Mouse (Mus musculus) CH12F3 (cell line): ENCODE data around the gene Iqsec1.

Experiments
- in situ Hi-C: fragments of 300-500 bp; cut with MboI; formaldehyde crosslinking; loops from 2 replicates; pipeline ENCODE4 v1.14.3; 2020; ENCODE audit warnings: low sequenced_read_pairs

Gene Iqsec1

DNA sequence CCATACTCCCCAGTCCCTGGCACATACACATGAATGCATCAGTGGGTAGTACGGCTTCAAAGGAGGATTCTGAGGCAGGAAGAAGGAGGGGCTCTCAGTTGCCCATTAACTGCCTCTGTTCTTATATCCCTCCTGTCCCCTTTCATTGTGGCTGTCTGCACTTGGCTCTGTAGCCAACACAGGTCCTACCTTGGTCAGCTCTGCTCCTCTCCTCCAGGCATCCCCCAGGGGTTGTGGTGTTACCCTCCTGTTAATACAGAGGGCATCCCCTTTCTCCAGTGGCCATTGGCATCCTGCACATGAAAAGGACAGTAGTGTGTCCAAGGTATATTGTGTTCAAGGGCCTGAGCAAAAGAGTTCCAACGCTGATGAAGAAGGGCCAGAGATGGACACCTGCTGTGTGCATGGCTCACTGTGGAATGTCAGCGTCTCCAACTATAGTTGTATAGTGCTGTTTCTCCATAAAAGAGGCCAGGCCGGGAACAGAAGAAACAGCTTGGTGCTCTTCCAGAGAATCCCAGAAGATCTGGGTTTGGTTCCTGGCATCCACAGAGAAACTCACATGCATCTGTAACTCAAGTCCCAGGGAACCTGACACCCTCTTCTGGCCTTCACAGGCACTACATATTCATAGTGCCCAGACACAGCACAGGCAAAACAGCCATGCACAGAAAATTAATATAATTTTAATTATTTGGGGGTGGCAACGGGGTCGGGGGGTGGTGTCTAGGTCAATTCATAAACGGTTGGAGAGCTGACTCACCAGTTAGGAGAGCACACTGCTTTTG lies 363.1 kb downstream of the Iqsec1 start:
- in situ Hi-C loops = no loop called here

DNA sequence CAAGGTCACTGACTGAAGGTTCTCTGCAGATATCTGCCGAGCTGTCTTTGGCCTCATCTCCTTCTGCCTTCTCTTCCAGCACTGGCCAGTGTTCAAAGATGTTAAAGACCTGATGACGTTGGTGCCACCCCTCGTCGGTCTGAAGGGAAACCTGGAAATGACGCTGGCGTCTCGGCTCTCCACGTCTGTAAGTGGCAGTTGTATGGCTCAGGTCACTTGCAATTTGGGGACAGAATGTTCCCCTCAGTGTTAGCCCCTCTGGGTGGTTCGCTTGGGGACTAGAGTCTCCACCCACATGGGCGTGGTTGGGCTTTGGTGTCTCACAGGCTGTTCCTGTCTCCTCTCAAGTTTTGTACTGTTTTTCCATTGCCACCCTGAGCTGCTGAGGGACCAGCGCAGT lies 363.8 kb downstream of the Iqsec1 start:
- in situ Hi-C loops = no loop called here

DNA sequence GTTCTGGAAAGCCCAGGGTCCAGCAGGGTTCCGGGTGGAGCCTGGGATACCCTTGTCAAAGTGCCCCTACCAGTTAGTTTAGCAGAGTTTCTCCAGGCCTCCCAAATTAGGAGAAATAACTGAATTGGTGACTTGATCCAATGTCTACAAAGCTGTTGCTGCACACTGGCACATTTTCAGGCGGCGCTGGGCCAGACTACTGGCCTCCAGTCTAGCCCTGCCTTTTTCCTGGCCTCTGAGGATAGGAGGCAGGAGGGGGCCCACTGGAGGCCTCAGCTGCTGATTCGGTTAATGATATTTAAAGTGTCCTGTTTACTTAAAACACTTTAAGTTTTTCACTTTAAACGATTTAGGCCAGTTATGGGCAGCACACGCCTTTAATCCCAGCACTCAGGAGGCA lies 364.3 kb downstream of the Iqsec1 start:
- in situ Hi-C loops = no loop called here

DNA sequence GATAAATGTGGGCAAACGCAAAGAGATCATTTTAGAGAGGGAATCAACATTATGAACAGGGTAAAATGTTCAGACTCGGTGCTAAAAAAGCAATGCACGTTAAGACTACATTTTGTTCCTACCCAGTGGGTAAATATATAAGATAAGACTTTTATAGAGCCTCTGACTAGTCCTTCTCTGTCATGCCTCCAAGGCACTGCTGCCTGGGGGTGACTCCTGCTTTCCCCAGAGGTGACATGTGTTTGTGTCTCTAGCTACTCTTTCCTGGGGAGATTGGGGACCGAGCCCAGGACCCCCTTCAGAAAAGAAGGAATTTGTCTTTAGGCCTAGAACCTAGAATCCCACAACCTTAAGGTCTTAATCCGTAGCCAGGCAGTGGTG lies 365.0 kb downstream of the Iqsec1 start:
- in situ Hi-C loops = no loop called here

DNA sequence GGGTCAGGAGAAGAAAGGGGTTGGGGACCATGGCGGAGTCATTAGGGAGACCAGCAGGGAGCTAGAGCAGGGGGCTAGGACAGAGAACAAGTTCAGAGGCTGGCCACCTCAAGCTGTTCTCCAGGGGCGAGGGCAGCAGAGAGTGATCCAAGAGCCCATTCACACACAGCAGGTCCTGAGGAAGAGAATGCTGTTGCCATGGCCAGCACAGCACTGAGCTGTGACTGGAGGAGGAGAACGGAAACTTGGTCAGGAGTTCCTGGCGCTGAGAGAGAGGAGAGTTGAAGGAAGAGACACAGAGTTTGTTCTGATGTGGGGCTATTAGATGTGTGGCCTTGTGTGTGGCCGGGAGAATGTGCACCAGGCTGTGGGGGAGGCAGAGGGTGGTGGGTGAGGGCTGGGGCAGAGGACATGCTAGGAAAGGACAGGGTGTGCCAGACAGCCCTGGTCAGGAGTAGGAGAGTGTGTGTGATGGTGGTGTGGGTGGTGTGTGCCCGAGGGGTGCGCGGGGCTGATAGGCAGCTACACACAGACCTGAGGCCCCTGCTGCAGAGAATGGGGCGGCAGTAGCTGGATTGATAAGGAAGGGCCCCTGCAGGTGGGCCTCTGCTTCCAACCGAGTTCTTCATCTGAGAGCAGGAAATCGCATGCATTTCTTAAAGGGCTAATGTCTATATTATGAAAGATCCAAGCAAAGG lies 365.6 kb downstream of the Iqsec1 start:
- in situ Hi-C loops = no loop called here

DNA sequence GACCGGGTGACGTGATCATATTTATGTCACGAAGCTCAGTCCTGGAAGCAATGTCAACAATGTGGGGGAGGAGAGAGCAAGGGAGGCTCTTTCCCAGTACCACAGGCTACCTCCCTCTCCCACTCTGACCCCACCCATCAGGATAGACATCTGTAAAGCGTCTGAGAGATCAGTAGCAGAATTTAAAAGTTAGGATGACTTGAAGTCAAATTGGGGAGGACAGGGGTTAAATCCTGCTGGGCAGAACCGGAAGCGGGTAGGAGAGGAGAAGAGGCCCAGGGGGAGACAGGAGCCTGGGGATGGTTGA lies 366.9 kb downstream of the Iqsec1 start:
- in situ Hi-C loops = no loop called here

DNA sequence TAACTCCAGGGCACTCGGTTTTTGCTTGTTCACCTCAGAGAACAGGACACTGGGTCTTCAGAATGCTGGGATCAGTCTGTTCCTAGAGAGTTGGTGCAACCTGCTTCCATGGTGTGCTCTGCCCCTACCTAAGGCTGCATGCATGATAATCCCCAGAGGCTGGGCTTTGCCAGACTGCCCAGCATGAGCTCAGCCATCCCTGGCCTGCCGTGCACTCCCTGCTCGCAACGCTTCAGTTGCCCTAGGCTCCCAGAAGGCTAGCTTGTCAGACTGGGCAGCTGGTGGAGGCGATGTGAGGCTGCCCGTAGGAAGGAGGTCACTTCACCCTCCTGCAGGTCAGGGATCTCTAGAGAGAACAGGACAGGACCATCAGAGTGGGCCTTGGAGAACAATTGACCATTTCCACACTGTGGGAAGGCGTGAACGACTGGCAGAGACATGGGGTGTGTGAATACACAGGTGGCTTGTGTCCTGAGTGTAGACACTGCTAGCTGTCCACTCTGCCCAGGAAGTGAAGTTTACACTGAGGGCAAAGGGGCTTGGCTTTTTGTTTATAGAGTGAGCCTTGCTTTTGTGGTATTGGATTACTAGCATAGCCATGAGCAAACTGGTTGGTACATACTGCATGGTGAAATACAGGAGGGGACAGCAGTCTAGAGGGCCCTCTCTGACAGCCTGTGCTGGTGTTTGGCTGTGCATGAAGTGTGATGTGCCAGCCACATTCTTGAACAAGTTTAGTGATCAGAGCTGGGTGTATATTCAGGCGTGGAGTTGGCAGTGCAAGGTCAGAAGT lies 367.5 kb downstream of the Iqsec1 start:
- in situ Hi-C loops = no loop called here

DNA sequence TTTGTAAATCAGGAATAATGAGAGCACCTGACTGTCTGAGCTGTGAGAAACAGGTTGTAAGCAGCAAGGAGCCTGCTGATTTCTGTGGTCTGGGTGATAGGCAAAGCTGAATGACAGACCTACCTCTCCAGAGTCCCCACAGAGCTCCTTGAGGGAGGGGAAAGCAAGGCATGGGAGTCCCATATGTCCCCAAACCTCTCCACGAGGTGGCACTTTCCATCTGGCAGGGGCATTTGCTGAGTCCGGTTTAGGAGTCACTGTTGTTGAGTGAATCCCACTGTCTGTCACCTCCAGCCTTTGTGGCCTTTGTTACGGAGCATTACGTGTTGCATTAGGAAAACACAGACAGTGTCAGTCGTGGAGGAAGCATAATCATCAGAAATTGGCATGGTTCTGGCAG lies 368.5 kb downstream of the Iqsec1 start:
- in situ Hi-C loops = no loop called here

DNA sequence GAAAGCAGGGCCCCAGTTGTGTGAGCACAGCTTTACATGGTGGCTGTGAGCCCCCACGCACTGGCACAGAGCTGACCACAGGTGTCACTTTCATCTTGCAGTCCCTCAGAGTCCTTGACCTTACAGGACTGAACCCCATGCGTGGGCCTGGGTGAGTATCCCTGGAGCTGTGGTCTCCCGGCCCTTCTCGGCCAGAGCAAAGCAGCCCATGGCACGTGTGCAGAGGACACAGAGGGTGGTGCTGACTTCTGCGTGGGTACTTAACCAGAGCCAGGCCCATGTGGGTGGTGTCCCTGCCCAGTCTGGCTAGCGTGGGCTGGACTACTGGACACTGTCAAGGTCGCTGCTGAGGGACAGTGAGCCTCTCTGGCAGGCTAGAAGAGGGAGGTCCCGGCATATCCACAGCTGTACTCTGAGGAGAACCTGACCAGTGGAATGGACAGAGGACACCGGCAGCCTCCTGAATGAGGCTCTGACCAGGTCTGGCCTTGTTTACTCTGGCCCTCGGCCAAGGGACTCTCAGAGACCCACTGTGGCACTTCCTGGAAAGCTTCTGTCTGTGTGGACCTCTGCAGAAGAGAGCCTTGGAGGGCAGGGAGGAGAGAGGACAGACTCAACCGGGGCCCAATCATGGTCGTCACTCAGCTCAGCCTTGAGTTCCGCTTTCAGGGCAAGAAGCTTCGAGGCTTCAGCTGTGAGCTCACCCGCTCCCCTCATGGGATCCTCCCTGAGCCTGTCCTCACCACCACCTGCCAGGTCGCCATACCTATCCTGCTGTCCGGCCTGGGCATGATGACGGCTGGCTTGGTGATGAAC lies 369.5 kb downstream of the Iqsec1 start:
- in situ Hi-C loops = no loop called here

DNA sequence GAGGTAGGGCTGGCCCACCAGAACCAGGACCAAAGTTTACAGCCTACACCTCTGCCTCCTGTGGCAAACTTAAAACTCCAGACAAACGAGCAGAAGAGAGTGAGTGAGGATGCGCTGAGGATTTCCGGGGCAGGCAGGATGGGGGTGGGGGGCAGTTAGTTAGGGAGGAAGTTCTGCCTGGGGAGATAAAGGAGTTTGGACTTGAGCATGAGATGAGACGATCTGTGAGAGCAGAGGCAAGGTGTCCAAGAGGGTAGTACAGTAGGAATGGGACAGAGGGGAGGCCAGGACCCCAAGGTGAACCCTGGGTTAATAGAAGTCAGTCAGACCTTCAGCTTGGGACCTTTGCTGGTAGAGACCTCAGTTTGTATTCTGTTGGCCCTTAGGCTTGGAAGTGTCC lies 370.2 kb downstream of the Iqsec1 start:
- in situ Hi-C loops = no loop called here

DNA sequence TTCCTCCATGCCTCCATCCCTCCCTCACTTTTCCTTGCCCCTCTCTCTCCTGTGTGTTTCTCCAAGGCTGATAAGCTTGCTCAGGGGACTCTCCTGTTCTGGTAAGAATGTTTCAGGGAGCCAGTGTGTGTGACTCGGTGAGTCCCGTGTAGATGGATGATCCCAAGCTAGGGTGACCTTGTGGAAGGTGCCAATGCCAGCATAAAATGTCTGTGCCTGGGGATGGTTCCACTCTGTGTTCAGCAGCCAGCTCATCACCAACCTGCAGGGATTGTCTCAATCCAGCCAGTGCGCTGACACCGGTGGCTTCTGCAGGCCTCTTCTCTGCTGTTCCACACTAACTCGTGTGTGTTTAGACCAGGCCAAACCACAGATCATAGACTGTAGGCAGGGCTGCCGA lies 372.0 kb downstream of the Iqsec1 start:
- in situ Hi-C loops = no loop called here

DNA sequence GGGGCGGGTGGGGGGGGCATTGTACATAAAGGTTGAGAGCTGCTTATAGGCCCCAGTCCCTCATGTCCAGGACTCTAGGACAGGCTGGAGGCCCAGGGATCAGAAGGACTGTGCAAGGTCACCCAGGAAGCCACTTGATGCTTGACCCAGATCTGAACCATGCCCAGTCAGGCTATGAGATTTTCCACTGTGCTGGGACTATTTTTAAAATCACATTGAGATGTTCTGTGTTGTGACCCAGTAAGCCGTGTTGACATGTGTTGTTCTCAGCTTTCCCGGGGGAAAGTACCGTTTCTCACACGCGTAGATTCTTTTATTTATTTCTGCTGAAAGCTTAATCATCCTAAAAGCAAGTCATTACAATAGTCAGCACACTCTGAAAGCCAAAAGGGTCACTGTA lies 372.5 kb downstream of the Iqsec1 start:
- in situ Hi-C loops = no loop called here

DNA sequence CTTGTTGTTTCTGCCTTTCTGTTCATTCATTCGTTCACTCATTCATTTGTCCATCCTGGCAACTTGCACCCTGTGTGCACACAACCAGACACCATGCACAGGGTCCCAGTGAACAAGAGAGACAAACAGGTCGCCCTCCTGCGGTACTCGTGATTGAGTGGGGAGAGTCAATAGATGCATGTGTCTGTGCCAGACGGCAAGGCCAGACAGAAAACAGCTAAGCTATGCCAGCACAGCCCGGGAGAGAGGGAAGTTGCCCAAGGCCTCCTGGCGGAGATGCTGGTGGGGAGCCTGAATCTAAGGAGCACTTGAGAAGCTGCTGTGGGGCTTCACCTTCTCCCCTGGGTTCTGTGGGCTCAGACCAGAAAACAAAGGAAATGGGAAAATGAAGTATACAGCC lies 373.1 kb downstream of the Iqsec1 start:
- in situ Hi-C loops = no loop called here

DNA sequence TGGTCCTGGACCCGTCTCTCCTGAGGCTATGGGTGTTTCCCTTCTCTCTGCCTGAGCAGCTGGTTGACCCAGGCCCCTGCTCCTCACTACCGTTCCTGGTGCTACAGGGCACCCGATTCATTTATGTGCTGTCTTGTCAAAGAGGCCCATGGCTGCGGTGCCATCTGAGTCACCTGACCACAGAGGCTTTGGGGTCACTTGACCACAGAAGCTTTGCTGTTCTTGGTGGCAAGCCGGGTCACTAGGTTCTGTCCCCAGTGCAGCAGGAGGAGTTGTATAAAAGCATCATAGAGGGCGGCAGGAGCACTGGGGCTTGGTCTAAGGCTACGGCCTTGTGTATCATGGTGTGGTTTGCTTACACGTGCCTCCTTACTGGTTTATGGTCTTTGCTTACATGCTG lies 375.2 kb downstream of the Iqsec1 start:
- in situ Hi-C loops = no loop called here

DNA sequence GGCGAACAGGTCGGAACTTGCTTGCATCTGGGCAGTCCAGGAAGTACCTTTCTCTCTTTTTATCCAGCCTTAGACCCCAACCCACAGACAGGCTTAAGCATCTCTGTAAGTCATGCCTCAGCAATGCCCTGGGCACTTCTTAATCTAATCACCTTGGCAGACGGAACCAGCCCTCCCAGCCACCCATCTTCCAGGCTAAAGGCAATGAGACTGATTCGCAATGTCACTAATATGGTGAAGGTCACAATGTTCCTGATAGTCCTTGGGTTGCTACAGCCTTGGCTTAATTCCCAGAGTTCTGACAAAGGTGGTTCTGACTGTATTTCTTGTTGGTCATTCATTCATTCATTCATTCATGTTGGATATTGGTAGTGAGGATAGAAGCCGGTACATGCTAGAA lies 378.2 kb downstream of the Iqsec1 start:
- in situ Hi-C loops = no loop called here

DNA sequence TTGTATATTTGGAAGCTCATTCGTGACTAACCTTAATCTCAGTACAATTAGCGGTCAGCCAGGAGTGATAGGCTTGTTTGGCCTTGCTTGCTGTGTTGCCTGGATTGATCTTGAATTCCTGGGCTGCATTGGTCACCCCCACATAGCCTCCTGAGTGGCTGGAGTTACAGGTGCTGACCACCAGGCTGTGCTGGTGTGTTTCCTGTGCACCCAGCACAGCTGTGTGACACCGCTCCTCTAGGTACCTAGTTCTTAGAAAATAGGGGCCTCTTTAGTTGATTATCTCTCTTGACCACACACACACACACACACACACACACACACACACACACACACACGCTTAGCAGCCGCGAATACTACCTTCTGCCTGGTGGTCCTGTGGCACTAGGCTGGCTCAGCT lies 380.3 kb downstream of the Iqsec1 start:
- in situ Hi-C loops = no loop called here

DNA sequence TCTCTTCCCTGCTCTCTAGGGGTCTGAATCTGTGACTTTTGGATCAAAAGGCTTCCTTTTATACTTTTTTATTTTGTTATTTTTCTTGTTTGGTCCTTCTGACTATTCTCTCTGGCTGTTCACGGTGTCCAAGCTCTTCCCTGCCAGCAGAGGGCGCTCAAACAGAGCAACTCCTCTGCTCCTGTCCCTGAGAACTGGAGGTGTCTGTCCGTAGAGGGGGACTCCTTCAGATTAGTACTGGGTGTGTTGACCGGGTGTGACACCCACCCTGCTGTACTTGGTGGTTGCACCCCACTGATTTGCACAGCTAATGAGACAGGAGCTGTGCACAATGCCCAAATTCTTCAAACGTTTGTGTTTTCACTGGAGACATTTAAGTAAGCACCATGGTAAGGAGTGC lies 381.3 kb downstream of the Iqsec1 start:
- in situ Hi-C loops = no loop called here

DNA sequence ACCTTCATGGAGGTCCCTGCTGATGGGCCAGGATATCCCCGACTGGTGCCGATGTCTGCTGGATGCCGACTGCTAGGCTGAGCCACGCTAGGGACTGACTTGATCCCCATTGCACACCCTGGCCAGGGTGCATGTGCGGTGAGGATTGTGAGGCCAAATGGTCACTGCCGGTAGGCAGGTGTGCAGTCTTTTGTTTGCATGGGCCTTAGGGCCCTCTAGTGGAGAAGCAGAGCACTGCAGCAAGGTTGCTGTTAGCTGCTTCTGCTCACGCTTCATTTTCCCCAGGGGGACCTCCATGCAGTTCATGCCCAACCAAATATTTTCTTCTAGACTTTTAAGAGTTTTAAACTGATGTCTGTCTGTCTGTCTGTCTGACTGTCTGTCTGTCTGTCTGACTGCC lies 381.9 kb downstream of the Iqsec1 start:
- in situ Hi-C loops = no loop called here
